Mouse (Mus musculus) thymus, adult 2 months (tissue): Measurements from ENCODE around the gene Rerg.

ENCODE experiments used
- CTCF ChIP-seq: fragments of 200-500 bp; IDR thresholded peaks from 2 replicates; pipeline ENCODE4 v1.5.1; 2012; ENCODE audit warnings: mild to moderate bottlenecking, control low read depth, low read length, moderate library complexity, borderline replicate concordance; ENCODE audit not compliant: control insufficient read depth, poor library complexity, insufficient read depth; ENCODE audit errors: extremely low read depth
- POLR2A ChIP-seq: fragments of 200-500 bp; IDR thresholded peaks from 2 replicates; pipeline ENCODE4 v1.6.1; 2012; ENCODE audit warnings: mild to moderate bottlenecking, low read length, control low read depth, moderate library complexity; ENCODE audit not compliant: control insufficient read depth, poor library complexity, insufficient read depth; ENCODE audit errors: extremely low read depth

DNA sequence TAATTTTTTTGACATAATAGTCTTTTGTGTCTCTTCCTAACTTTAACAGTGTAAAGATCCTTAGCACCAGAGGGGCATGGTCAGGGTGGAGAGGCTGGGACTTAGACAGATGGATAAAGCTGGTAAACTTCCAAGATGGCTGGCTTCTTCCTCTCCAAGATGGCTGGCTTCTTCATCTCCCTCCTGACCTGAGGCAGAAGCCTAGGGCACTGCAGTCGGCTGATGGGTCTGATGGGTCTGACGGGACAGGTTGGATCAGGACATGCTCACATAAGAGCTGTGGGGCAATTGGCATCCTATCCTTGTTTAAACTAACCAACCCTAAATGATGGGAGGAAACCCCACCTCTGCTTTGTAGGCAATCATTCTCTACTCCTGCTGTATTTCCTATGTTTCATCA lies 112.0 kb downstream of the Rerg start:
- TF ChIP-seq POLR2A (no peak), CTCF (no peak)
